Mouse (Mus musculus): ENCODE results near the gene Abcd2. TPM values are rescaled to one million over a fixed set of nuclear protein-coding genes. Genes with fewer than 3 reads are reported as not detected.
A peak's percentile ranks its signal among the peaks of the same experiment; 100 is the strongest.

Abcd2 gene
- total and polyA plus RNA-seq, 2 experiments from 2014 or later, result 11.2 to 11.5 TPM

- Histone ChIP-seq H3K4me3 (ENCODE audit: low read length) (no peak overlapping the region), H3K27me3 (ENCODE audit: insufficient read depth, low read length) (no peaks in the 10 kb centered on the region), H3K9ac (replicated peaks; ENCODE audit: low read length) (no peak overlapping the region), H3K9me3 (ENCODE audit: low read length) (no peaks in the 10 kb centered on the region), H3K27ac (no peak overlapping the region), H3K4me1 (ENCODE audit: insufficient read depth, low read length) (no peaks in the 10 kb centered on the region), H3K4me2 (ENCODE audit: low read depth, low read length) (no peak overlapping the region), H3K36me3 (ENCODE audit: insufficient read depth, low read length) (no peaks in the 10 kb centered on the region)
- peak; percentile 72 for TF ChIP-seq CTCF (IDR thresholded peaks at IDR 0.05; ENCODE audit: low read depth)
- DNase-seq (ENCODE audit: low spot score), result peak; percentile 78
- ATAC-seq, result 0 out of 2 replicates have a peak, but pooled peaks have one; percentile 47
- WGBS, result 5% methylated on average over 5 of the region's 5 CpGs
Observed at GRCm38 (mm10) chr15:91165021-91165420, 26.6 kb downstream of the Abcd2 start.

GRCm38 (mm10) chr15:91163454-91163853 lies 28.1 kb downstream of the Abcd2 start:
- DNase-seq (ENCODE audit: low spot score) (no peak), ATAC-seq (no peak)
- 89% methylated on average over 2 of the region's 2 CpGs for WGBS
- no peak for TF ChIP-seq CTCF (IDR thresholded peaks at IDR 0.05; ENCODE audit: low read depth)
- Histone ChIP-seq H3K27ac (no peak overlapping the region), H3K9me3 (ENCODE audit: low read length) (no peaks in the 10 kb centered on the region), H3K4me3 (ENCODE audit: low read length) (no peak overlapping the region), H3K9ac (replicated peaks; ENCODE audit: low read length) (no peak overlapping the region), H3K4me1 (ENCODE audit: insufficient read depth, low read length) (no peaks in the 10 kb centered on the region), H3K4me2 (ENCODE audit: low read depth, low read length) (no peak overlapping the region), H3K27me3 (ENCODE audit: insufficient read depth, low read length) (no peaks in the 10 kb centered on the region), H3K36me3 (ENCODE audit: insufficient read depth, low read length) (no peaks in the 10 kb centered on the region)

DNA sequence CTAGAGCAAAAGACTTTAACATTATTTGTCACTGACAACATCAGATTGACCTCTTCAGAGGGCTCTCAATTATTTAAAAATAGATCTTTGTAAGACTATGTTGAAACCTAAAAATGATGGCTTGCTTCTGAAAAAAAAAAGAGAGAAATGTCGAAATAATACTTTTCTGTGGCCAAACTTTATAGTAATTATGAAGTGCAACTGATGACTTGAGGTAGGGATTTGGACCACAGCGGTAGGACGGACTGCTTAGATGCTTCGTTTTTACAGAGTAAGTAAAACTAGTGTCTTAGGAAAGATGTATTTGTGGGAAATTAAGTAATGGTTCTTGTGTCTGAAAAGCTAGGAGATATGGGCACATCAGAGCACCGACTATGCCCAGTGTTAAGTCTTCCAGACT lies 30.4 kb downstream of the Abcd2 start:
- DNase-seq (ENCODE audit: low spot score), result no peak
- H3K4me3 ChIP-seq (ENCODE audit: low read length), result no peak overlapping the region
- H3K4me1 ChIP-seq (ENCODE audit: insufficient read depth, low read length), result no peaks in the 10 kb centered on the region
- WGBS, result 94% methylated on average over 5 of the region's 5 CpGs
- H3K9me3 ChIP-seq (ENCODE audit: low read length), result no peaks in the 10 kb centered on the region
- no peak for TF ChIP-seq CTCF (IDR thresholded peaks at IDR 0.05; ENCODE audit: low read depth)
- H3K36me3 ChIP-seq (ENCODE audit: insufficient read depth, low read length), result no peaks in the 10 kb centered on the region
- H3K9ac ChIP-seq (replicated peaks; ENCODE audit: low read length), result no peak overlapping the region
- no peak for ATAC-seq
- H3K27ac ChIP-seq, result no peak overlapping the region
- no peak overlapping the region for H3K4me2 ChIP-seq (ENCODE audit: low read depth, low read length)
- no peaks in the 10 kb centered on the region for H3K27me3 ChIP-seq (ENCODE audit: insufficient read depth, low read length)

GRCm38 (mm10) chr15:91153311-91153710 lies 38.3 kb downstream of the Abcd2 start:
- TF ChIP-seq CTCF (IDR thresholded peaks at IDR 0.05; ENCODE audit: low read depth), result no peak
- Histone ChIP-seq H3K4me2 (ENCODE audit: low read depth, low read length) (no peak overlapping the region), H3K9me3 (ENCODE audit: low read length) (peaks cover 4% of the 10 kb centered on the region; the same call in 1 of the 2 replicates), H3K36me3 (ENCODE audit: insufficient read depth, low read length) (no peaks in the 10 kb centered on the region; the same call in 1 of the 2 replicates), H3K9ac (replicated peaks; ENCODE audit: low read length) (no peak overlapping the region), H3K27me3 (ENCODE audit: insufficient read depth, low read length) (no peaks in the 10 kb centered on the region), H3K27ac (no peak overlapping the region), H3K4me1 (ENCODE audit: insufficient read depth, low read length) (no peaks in the 10 kb centered on the region), H3K4me3 (ENCODE audit: low read length) (no peak overlapping the region)
- ATAC-seq (no peak), DNase-seq (ENCODE audit: low spot score) (no peak)
- 75% methylated on average over 3 of the region's 3 CpGs for WGBS

- H3K27me3 ChIP-seq (ENCODE audit: insufficient read depth, low read length), result no peaks in the 10 kb centered on the region
- H3K9ac ChIP-seq (replicated peaks; ENCODE audit: low read length), result no peak overlapping the region
- H3K9me3 ChIP-seq (ENCODE audit: low read length), result peaks cover 4% of the 10 kb centered on the region; the same call in 1 of the 2 replicates
- H3K4me1 ChIP-seq (ENCODE audit: insufficient read depth, low read length), result no peaks in the 10 kb centered on the region
- no peaks in the 10 kb centered on the region; the same call in 1 of the 2 replicates for H3K36me3 ChIP-seq (ENCODE audit: insufficient read depth, low read length)
- ATAC-seq (no peak), DNase-seq (ENCODE audit: low spot score) (no peak)
- no peak overlapping the region for H3K27ac ChIP-seq
- no peak overlapping the region for H3K4me2 ChIP-seq (ENCODE audit: low read depth, low read length)
- WGBS, result 65% methylated on average over 1 of the region's 1 CpGs
- no peak overlapping the region for H3K4me3 ChIP-seq (ENCODE audit: low read length)
- TF ChIP-seq CTCF (IDR thresholded peaks at IDR 0.05; ENCODE audit: low read depth), result no peak
Observed at GRCm38 (mm10) chr15:91152592-91152991, 39.0 kb downstream of the Abcd2 start.

DNA sequence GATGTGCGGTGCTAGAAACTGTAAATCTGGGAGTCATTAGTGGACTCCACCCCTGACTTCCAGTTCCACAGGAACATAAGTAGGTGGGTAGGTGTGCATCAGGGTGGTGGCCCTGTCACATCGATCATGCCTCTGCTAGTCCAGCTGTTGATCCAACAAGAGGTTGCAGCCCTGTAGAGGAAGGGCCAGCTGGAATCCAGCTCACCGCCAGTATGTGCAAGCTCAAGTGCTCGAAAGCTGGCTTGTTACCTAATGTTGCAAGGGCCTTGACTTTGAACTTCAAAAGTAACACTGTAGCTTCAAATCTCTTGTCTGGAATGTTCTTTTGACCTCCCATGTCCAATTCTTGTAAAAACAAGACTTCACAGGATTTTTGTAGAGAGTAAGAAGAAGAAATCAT lies 67.0 kb downstream of the Abcd2 start:
- ATAC-seq (no peak), DNase-seq (ENCODE audit: low spot score) (no peak)
- no peak overlapping the region for H3K4me2 ChIP-seq (ENCODE audit: low read depth, low read length)
- H3K9me3 ChIP-seq (ENCODE audit: low read length), result no peaks in the 10 kb centered on the region
- 92% methylated on average over 4 of the region's 4 CpGs for WGBS
- no peak overlapping the region for H3K9ac ChIP-seq (replicated peaks; ENCODE audit: low read length)
- no peak for TF ChIP-seq CTCF (IDR thresholded peaks at IDR 0.05; ENCODE audit: low read depth)
- H3K27me3 ChIP-seq (ENCODE audit: insufficient read depth, low read length), result no peaks in the 10 kb centered on the region
- no peak overlapping the region for H3K4me3 ChIP-seq (ENCODE audit: low read length)
- H3K27ac ChIP-seq, result no peak overlapping the region
- H3K36me3 ChIP-seq (ENCODE audit: insufficient read depth, low read length), result no peaks in the 10 kb centered on the region
- H3K4me1 ChIP-seq (ENCODE audit: insufficient read depth, low read length), result no peaks in the 10 kb centered on the region

DNA sequence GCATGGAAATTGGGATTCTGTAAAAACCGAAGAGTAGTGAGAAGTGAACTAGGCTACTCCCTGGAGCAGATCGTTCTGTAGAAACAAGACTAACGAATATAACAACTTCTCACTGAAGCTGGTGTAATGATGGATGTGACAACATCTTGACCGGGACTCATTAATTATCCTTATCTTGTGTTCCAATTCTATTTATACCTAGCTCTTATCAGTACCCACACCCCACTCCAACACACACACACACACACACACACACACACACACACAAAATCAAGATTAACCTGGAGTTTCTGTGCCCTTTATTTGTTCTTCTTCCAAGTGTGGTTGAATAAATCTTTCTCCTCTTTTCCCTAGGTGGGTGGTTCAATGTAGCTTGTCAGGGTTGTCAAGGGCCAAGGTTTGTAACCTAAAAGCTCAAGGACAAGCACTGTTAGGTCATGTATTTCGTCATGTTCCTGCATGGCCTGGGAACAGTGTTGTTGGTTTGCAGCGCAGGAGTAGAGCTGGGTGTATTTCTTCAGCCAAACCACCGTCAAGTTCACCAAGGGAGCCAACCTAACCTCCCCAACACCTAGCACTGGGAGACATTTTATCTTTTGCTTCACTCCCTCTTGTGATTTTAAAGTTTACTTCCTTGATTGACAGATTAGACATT lies 78.9 kb downstream of the Abcd2 start:
- Histone ChIP-seq H3K9ac (replicated peaks; ENCODE audit: low read length) (no peak overlapping the region), H3K4me2 (ENCODE audit: low read depth, low read length) (no peak overlapping the region), H3K4me3 (ENCODE audit: low read length) (no peak overlapping the region), H3K27me3 (ENCODE audit: insufficient read depth, low read length) (no peaks in the 10 kb centered on the region), H3K27ac (no peak overlapping the region), H3K4me1 (ENCODE audit: insufficient read depth, low read length) (no peaks in the 10 kb centered on the region), H3K36me3 (ENCODE audit: insufficient read depth, low read length) (no peaks in the 10 kb centered on the region), H3K9me3 (ENCODE audit: low read length) (no peaks in the 10 kb centered on the region)
- DNase-seq (ENCODE audit: low spot score), result no peak
- ATAC-seq, result no peak
- TF ChIP-seq CTCF (IDR thresholded peaks at IDR 0.05; ENCODE audit: low read depth), result no peak
- 92% methylated on average over 7 of the region's 7 CpGs for WGBS

Measured in hindbrain, postnatal 0 days (tissue).